Mouse (Mus musculus): ENCODE data around the gene Efr3b. TPM values are rescaled to one million over a fixed set of nuclear protein-coding genes. Genes with fewer than 3 reads are reported as not detected.

Efr3b gene
- 0.85 TPM for polyA plus RNA-seq (2014; fragmentation: Illumina TruSeq; extraction: RNeasy Lipid Tissue Mini Kit (QIAGEN cat#74804); ENCODE audit: low read depth, low replicate concordance)

DNA sequence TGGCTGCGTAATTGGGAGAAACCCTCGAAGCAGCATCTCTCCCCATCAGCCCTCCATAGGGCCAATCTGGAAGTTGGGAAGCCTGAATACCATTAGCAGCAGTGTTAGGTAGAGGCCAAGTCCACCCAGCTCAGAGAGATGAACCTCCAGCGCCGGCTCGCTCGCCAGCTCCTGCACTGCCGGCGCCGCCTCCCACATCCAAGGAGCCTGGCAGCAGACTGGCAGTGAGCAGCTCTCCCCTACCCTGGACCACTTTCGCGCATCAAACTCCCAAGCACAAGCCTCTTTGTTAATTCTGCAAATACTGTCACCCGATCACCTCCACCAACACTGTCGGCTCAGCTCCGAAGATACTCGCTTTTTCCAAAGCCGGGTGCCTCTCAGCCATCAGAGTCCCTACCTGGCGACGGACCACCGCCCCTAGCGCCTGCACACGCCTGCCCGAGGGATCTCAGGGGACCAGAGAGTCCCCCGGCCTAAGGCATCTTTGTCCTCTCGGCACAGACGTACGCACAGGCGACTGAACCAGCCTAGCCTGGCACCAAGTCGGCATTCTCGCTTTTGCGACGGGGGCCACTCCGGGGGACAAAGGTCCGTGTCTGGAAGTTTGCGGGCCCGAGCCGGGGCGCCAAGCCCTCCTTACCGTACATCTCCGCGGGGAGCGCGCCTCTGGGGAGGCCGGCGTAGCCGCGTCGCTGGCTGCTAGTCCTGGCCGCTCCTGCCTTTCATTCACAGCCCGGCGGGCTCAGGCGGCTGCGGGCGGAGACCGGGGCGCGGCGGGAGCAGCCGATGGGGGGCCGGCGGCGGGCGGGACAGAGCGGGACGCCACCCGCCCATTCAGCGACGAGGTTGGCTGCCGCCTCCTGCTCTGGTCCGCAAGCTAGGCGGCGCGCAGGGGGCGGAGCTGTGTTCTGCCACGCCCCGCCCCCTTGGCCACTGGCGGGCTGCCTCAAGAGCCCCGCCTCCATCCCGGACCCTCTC is at the start of gene Efr3b:
Gene Efr3b (minus strand): TSS at position 855 of the 981 bp plus-strand sequence.

DNA sequence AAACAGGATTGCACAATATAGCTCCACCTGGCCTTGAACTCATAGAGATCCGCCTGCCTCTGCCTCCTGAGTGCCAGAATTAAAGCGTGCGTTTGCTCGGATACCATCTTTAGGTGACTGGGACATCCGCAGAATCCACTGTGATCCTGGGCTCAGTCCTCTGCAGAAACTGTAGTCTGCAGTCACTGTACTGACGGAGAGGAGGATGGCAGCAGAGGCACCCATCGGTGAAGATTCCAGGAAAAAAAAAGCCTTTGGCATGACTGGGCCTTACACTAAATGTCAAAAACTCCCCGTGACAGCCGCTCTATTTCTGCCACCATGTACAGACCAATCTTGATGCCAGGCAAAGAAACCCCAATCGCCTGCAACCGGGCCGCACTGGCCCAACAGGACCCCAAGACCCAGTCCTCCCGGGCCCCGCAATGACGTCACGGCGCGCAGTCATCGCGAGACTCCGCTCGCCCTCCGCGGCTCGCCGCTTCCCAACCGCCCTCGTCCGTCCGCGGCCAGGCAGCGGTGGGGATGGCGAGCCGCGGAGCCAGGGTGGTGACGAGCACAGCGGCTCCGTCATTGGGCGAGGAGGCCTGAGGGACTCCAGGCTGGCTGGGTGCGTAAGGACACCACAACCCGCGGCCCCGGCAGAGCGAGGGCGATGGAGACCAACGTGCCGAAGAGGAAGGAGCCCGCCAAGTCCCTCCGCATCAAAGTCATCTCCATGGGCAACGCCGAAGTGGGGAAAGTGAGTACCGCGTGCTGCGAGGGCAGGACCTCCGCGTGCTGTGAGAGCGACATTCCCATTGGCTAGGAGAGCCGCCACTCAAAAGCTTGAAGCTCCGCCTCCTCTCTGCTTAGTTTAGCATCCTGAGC is 43.7 kb upstream of the Efr3b start, which contains the start of gene Dnajc27:
Gene Dnajc27 (plus strand): TSS at position 452 of the 870 bp plus-strand sequence.

DNA sequence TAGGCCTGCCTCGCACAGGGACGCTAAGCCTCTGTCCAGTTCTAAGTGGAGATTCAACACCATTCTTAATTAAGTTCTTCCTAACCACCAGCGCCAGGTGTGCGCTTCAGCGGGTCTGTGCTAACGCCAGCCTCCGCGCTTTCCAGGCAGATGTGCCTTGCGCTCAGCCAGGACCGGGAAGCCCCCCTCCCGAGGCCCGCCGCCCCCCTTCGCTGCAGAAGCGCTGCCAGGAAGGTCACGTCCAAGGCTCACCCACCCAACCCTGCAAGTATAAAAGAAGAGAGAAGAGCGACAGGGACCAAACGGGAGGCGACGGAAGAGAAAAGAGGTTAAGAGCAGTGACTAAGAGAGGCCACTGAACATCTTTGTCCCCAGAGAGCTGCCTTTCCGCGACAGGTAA is 84.1 kb downstream of the Efr3b start, which contains the start of gene Pomc:
Gene Pomc (plus strand): TSS at position 301 of the 400 bp plus-strand sequence.

Other genes starting within 250 kb of the Efr3b start
- gene Dnmt3a, start 232.9 kb downstream of the Efr3b start, polyA plus RNA-seq (2014; fragmentation: Illumina TruSeq; extraction: RNeasy Lipid Tissue Mini Kit (QIAGEN cat#74804); ENCODE audit: low read depth, low replicate concordance), result 9.3 TPM
- not detected for gene Pomc, start 84.0 kb downstream of the Efr3b start, polyA plus RNA-seq (2014; fragmentation: Illumina TruSeq; extraction: RNeasy Lipid Tissue Mini Kit (QIAGEN cat#74804); ENCODE audit: low read depth, low replicate concordance)
- gene Dnajc27, start 43.7 kb upstream of the Efr3b start, polyA plus RNA-seq (2014; fragmentation: Illumina TruSeq; extraction: RNeasy Lipid Tissue Mini Kit (QIAGEN cat#74804); ENCODE audit: low read depth, low replicate concordance), result 1.8 TPM
- gene Adcy3, start 94.2 kb upstream of the Efr3b start, polyA plus RNA-seq (2014; fragmentation: Illumina TruSeq; extraction: RNeasy Lipid Tissue Mini Kit (QIAGEN cat#74804); ENCODE audit: low read depth, low replicate concordance), result 0.47 TPM
- gene Ptrhd1, start 195.1 kb upstream of the Efr3b start, polyA plus RNA-seq (2014; fragmentation: Illumina TruSeq; extraction: RNeasy Lipid Tissue Mini Kit (QIAGEN cat#74804); ENCODE audit: low read depth, low replicate concordance), result 2.6 TPM
- gene Cenpo, start 195.4 kb upstream of the Efr3b start, polyA plus RNA-seq (2014; fragmentation: Illumina TruSeq; extraction: RNeasy Lipid Tissue Mini Kit (QIAGEN cat#74804); ENCODE audit: low read depth, low replicate concordance), result 8.5 TPM